Mouse (Mus musculus) olfactory bulb, adult 2 months (tissue): ENCODE measurements around the gene Atp2a3.

Experiments
- CTCF ChIP-seq: fragments of 200-500 bp; IDR thresholded peaks from 2 replicates; pipeline ENCODE4 v1.5.1; 2012; ENCODE audit warnings: low read depth, mild to moderate bottlenecking, low read length, moderate library complexity; ENCODE audit not compliant: insufficient read depth
- POLR2A ChIP-seq: fragments of 200-500 bp; IDR thresholded peaks from 2 replicates; pipeline ENCODE4 v1.6.1; 2012; ENCODE audit warnings: mild to moderate bottlenecking, low read depth, low read length, moderate library complexity; ENCODE audit not compliant: insufficient read depth

- TF ChIP-seq POLR2A (no peak), CTCF (no peak)
These were observed 55.1 kb downstream of the Atp2a3 start for GRCm38 (mm10) chr11:73016103-73016420.
